Mouse (Mus musculus): ENCODE data around the gene Fam114a2.

Gene Fam114a2

DNA sequence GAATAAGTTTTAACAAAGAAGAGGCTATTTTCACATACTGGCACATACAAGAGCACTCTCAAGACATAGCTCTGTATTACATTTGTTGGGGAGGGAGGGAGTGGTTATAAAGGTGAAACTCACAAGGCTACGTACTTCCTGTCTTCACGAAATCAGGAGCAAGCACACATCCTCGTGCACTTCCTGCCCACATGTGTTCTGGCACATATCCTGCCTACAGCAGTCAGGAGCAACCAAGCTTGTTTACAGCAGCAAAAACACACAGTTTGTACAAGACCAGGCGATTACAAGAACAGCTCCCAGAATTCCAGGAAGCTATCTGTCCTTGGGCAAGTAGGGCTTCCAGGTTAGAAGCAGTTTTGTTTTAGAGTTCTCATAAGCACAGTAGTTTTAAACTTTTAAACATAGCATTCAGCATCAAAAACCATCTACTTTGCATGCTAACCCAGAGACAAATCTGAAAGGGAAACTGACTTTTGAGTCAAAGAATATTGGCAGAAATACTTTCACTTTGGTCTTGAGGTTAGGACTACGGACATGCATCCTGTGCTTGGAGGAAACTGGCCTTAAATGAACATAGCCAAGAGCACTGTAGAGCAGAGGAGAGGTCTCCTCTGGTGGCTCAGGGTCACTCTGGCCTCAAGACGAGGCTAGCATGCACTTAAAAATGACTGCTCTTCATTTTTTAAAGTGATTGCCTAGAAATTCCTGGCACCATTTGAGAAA, 73.0 kb downstream of the Fam114a2 start:
- DNase-seq (ENCODE audit: low spot score in 2 of 2) = peak; percentile 50 to 68

DNA sequence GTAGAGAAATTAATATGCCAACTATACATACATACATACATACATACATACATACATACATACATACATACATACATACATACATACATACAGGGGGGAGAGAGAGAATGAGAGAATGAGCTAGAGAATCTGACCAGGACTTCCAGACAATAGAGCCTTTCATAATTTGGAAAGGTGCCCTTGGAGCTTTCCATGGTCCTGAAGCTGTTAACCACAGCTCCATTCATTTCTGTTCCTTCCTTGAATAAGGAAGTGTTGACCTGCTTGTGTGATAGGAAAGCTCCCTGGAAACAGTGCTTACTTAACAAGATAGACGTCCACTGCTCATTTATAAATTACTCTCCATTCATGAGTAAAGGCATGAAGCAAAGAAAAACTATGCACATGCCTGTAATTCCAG, 84.3 kb downstream of the Fam114a2 start:
- DNase-seq (ENCODE audit: low spot score in 2 of 2) = no peak
